Mouse (Mus musculus) heart, postnatal 0 days (tissue): ENCODE data around the gene Kcnq4.

ENCODE experiments used
- CTCF ChIP-seq: IDR thresholded peaks from 2 replicates; pipeline ENCODE4 v1.5.1; 2016; ENCODE audit warnings: antibody characterized with exemption, control low read depth, low read depth
- EP300 ChIP-seq: IDR thresholded peaks from 2 replicates; pipeline ENCODE4 v1.6.1; 2016; ENCODE audit warnings: antibody characterized with exemption, low read depth

DNA sequence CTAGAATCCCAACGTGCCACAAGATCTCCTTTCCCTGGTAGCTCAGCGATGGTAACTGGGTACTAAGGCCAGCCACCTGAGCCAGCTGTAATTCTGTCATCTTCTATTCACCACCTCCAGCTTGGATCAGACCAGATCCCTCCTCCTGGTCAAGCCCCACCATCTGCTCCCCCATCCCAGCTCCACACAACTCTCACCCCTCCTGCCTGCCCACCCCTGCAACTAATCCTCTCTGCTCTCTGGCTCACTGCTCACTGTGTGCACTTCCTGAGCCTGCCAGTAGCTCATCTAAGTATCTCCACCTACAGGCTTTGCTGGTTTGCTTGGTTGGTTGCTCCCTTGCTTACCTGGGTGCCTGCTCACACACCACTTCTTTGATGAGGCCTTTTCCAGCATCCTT lies 26.8 kb downstream of the Kcnq4 start:
- TF ChIP-seq CTCF (no peak), EP300 (no peak)
